Mouse (Mus musculus): Measurements from ENCODE around the gene Mtus2. TPM values are rescaled to one million over a fixed set of nuclear protein-coding genes. Genes with fewer than 3 reads are reported as not detected.
"Not testable (repeated sequence)": the region's sequence is repeated elsewhere in the genome, so short reads cannot be mapped to it uniquely, and the experiment has no call there.

Mtus2 gene
- polyA plus RNA-seq, 1 experiment from 2014 or later: 7.4 TPM

DNA sequence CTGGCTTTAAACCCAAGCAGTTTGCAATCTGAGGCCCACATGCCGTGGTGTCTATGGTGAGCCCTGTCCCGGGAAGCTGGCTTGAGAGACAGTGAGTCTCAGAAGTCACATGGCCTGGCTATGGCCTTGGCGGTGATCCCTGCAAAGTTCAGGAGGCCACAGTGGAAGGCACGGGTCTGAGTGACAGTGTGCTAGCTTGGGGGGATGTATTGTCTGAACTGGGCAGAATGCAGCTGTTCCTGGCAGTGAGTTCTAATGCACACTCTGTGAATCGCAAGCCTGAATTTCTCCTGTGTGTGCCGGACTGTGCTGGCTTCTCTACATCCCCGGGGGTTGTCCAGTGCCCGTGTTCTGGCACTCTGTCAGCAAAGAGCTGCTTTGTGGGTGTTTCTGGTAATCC lies 202.2 kb downstream of the Mtus2 start:
- no peaks in the 10 kb centered on the region for H3K4me1 ChIP-seq (ENCODE audit: control insufficient read depth, insufficient read depth, low read length)
- no peak overlapping the region for H3K4me3 ChIP-seq (ENCODE audit: low read depth, low read length)
- WGBS: 41% methylated on average over 8 of the region's 8 CpGs
- ATAC-seq (ENCODE audit: low read depth) (no peak), DNase-seq (ENCODE audit: low spot score) (no peak)
- no peaks in the 10 kb centered on the region for H3K27me3 ChIP-seq (replicated peaks; ENCODE audit: control insufficient read depth, insufficient read depth, low read length)
- no peak overlapping the region for H3K27ac ChIP-seq (replicated peaks; ENCODE audit: low read depth, low read length)
- H3K9me3 ChIP-seq (ENCODE audit: control insufficient read depth, low read length): no peaks in the 10 kb centered on the region
- no peak overlapping the region for H3K9ac ChIP-seq (ENCODE audit: low read depth, low read length)
- no peak overlapping the region for H3K4me2 ChIP-seq (ENCODE audit: low read depth, low read length)
- H3K36me3 ChIP-seq (ENCODE audit: control insufficient read depth, insufficient read depth, low read length): no peaks in the 10 kb centered on the region

DNA sequence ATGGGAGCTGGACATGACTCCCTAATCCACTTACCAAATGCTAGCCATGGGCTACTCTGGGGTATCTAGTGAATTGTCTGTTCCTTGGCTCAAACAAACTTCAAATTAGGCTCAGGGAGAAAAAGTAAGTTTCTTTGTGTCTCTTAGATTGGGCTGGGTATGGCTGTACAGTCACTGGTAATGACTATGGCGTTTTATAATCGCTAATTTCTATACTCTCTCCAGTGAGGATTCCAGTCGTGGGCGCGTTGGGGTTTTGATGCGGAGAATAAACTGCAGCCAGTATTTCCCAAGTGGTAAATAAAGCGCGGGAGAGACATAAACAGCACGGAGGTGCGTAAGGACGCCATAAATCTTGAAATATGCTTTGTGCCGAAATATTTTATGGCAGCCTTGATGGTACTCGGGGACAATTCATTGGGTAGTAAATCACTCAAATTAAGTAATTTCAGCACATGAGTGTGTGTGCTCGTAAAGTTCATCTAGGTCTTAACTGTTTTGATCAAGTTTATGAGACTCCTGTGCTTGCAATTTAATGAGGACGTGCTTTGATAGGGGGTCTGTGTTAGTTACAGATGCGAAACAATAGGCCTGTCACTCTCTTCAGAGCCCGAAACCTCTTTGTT lies 203.5 kb downstream of the Mtus2 start:
- no peak overlapping the region for H3K4me2 ChIP-seq (ENCODE audit: low read depth, low read length)
- H3K36me3 ChIP-seq (ENCODE audit: control insufficient read depth, insufficient read depth, low read length): no peaks in the 10 kb centered on the region
- H3K9me3 ChIP-seq (ENCODE audit: control insufficient read depth, low read length): no peaks in the 10 kb centered on the region
- H3K27me3 ChIP-seq (replicated peaks; ENCODE audit: control insufficient read depth, insufficient read depth, low read length): no peaks in the 10 kb centered on the region
- H3K9ac ChIP-seq (ENCODE audit: low read depth, low read length): no peak overlapping the region
- 95% methylated on average over 17 of the region's 17 CpGs for WGBS
- no peak overlapping the region for H3K4me3 ChIP-seq (ENCODE audit: low read depth, low read length)
- H3K4me1 ChIP-seq (ENCODE audit: control insufficient read depth, insufficient read depth, low read length): no peaks in the 10 kb centered on the region
- no peak overlapping the region for H3K27ac ChIP-seq (replicated peaks; ENCODE audit: low read depth, low read length)
- no peak for ATAC-seq (ENCODE audit: low read depth)
- DNase-seq (ENCODE audit: low spot score): no peak

DNA sequence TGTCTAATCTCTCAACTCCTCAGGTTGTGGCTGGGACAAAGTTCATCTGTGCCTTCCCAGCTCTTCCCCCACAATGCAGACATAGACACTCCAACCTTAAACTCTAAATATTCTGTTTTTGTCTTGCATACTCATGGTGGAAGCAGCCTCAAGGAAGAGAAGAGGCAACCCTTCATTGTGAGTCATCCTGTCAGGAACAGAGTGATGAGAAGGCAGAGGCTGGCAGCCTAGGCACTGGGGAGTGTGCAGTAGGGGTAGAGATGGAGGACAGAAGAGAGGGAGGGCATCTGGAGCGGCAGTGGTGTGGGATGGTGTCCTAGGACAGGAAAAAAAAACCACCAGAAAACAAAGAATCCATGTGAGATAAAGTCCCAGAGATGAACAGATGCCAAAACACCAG lies 208.0 kb downstream of the Mtus2 start:
- DNase-seq (ENCODE audit: low spot score) (no peak), ATAC-seq (ENCODE audit: low read depth) (no peak)
- H3K27me3 ChIP-seq (replicated peaks; ENCODE audit: control insufficient read depth, insufficient read depth, low read length): no peaks in the 10 kb centered on the region
- 86% methylated on average over 1 of the region's 1 CpGs for WGBS
- H3K36me3 ChIP-seq (ENCODE audit: control insufficient read depth, insufficient read depth, low read length): no peaks in the 10 kb centered on the region
- H3K27ac ChIP-seq (replicated peaks; ENCODE audit: low read depth, low read length): no peak overlapping the region
- no peak overlapping the region for H3K4me2 ChIP-seq (ENCODE audit: low read depth, low read length)
- no peak overlapping the region for H3K4me3 ChIP-seq (ENCODE audit: low read depth, low read length)
- H3K9ac ChIP-seq (ENCODE audit: low read depth, low read length): no peak overlapping the region
- no peaks in the 10 kb centered on the region for H3K4me1 ChIP-seq (ENCODE audit: control insufficient read depth, insufficient read depth, low read length)
- H3K9me3 ChIP-seq (ENCODE audit: control insufficient read depth, low read length): no peaks in the 10 kb centered on the region

DNA sequence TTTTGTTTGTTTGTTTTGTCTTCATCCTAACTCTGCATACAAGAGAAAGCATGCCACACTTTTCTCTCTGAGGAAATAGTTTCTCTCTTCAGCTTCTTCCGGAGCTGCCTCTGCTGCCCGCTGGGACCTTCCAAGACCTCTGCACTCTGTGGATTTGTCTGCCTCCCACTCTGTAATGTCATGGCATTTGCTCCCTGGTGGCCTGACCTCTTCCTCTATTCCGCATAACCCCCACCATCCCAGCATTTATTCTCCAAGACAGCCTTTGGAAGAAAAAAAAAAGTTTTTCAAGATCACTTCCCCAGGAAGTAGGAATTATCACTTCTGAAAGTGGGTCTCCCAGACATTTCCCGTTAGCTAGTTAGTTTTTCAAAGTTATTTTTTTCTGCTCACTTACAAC lies 218.0 kb downstream of the Mtus2 start:
- Histone ChIP-seq H3K4me1 (ENCODE audit: control insufficient read depth, insufficient read depth, low read length) (no peaks in the 10 kb centered on the region), H3K4me3 (ENCODE audit: low read depth, low read length) (no peak overlapping the region), H3K27me3 (replicated peaks; ENCODE audit: control insufficient read depth, insufficient read depth, low read length) (no peaks in the 10 kb centered on the region), H3K9ac (ENCODE audit: low read depth, low read length) (no peak overlapping the region), H3K27ac (replicated peaks; ENCODE audit: low read depth, low read length) (no peak overlapping the region), H3K36me3 (ENCODE audit: control insufficient read depth, insufficient read depth, low read length) (no peaks in the 10 kb centered on the region), H3K4me2 (ENCODE audit: low read depth, low read length) (no peak overlapping the region), H3K9me3 (ENCODE audit: control insufficient read depth, low read length) (peaks cover 5% of the 10 kb centered on the region; the same call in 1 of the 2 replicates)
- no peak for ATAC-seq (ENCODE audit: low read depth)
- DNase-seq (ENCODE audit: low spot score): no peak
- 28% methylated on average over 4 of the region's 4 CpGs for WGBS

DNA sequence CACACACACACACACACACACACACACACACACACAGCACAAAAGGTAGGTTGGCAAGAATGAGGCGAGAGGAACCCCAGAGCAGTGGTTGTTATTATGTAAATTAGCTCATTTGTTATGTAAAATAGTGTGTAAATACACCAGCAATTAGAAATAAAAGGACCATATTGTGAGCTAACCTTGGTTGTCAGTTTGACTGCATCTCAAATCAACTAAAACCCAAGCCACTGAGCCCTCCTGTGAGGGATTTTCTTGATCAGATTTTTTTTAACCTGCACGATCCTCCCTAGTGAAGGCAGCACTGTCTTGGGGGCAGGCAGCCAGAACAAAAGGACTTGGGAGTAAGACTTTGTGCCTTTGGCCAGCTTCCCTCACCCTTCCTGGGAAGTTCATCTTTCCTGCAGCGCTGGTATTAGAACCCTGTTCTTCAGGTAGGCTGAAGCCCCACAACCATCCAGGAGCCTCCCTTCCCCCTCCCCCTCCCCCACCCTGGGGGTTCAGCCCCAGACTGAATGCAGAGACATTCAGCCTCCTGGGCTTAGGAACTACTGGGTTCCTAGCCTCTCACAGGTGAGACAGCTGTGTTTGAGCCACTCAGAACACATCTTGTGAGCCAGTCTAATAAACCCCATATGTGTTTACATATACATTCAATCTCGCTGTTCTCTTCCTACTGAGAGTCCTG lies 218.8 kb downstream of the Mtus2 start:
- no peak overlapping the region for H3K4me2 ChIP-seq (ENCODE audit: low read depth, low read length)
- no peak for ATAC-seq (ENCODE audit: low read depth)
- H3K9ac ChIP-seq (ENCODE audit: low read depth, low read length): no peak overlapping the region
- no peak overlapping the region for H3K4me3 ChIP-seq (ENCODE audit: low read depth, low read length)
- no peaks in the 10 kb centered on the region for H3K27me3 ChIP-seq (replicated peaks; ENCODE audit: control insufficient read depth, insufficient read depth, low read length)
- H3K36me3 ChIP-seq (ENCODE audit: control insufficient read depth, insufficient read depth, low read length): no peaks in the 10 kb centered on the region
- 52% methylated on average over 4 of the region's 4 CpGs for WGBS
- H3K27ac ChIP-seq (replicated peaks; ENCODE audit: low read depth, low read length): no peak overlapping the region
- DNase-seq (ENCODE audit: low spot score): no peak
- H3K4me1 ChIP-seq (ENCODE audit: control insufficient read depth, insufficient read depth, low read length): no peaks in the 10 kb centered on the region
- H3K9me3 ChIP-seq (ENCODE audit: control insufficient read depth, low read length): peaks cover 5% of the 10 kb centered on the region; the same call in 1 of the 2 replicates

DNA sequence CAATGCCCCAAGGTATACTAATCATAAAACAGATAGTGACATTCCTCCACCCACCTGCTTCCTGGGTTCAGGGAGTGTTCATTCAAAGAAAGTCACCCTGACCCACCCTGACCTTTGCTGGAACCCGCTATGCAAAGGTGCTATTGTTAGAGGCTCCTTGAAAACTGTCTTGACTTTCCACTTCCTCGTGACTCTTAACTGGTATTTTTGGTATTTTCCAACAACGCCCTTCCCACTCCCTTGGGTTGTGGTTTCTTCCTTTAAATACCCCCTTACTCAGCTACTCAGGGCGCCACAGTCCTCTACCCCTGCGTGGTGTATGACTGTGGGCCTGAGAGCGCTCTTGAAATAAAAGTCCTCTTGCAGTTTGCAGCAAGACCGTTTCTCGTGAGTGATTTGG lies 219.4 kb downstream of the Mtus2 start:
- H3K4me3 ChIP-seq (ENCODE audit: low read depth, low read length); H3K4me2 ChIP-seq (ENCODE audit: low read depth, low read length); H3K27me3 ChIP-seq (replicated peaks; ENCODE audit: control insufficient read depth, insufficient read depth, low read length); H3K4me1 ChIP-seq (ENCODE audit: control insufficient read depth, insufficient read depth, low read length); H3K36me3 ChIP-seq (ENCODE audit: control insufficient read depth, insufficient read depth, low read length); DNase-seq (ENCODE audit: low spot score); H3K9ac ChIP-seq (ENCODE audit: low read depth, low read length); ATAC-seq (ENCODE audit: low read depth); H3K27ac ChIP-seq (replicated peaks; ENCODE audit: low read depth, low read length); H3K9me3 ChIP-seq (ENCODE audit: control insufficient read depth, low read length): not testable (repeated sequence)
- 85% methylated on average over 8 of the region's 8 CpGs for WGBS

DNA sequence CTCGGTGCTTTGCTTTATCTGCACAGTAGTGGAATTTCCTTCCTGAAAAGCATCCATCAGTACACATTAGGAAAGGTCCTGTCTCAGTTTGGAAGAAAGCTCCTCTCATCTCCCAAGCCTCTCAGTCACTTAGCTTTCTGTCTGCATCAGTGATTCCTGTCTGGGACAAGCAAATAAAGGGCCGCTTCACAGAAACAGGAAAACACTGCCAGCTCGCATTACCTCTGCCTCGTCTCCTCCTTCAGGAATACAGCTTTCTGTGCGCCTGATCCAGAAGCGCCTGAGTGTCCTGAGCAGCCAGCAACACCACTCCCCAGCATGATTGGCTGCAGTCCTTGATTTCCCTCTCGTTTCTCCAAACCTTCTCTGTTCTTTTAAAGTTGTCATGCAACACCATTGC lies 222.1 kb downstream of the Mtus2 start:
- Histone ChIP-seq H3K9me3 (ENCODE audit: control insufficient read depth, low read length) (peaks cover 5% of the 10 kb centered on the region; the same call in 1 of the 2 replicates), H3K9ac (ENCODE audit: low read depth, low read length) (no peak overlapping the region), H3K36me3 (ENCODE audit: control insufficient read depth, insufficient read depth, low read length) (no peaks in the 10 kb centered on the region), H3K4me2 (ENCODE audit: low read depth, low read length) (no peak overlapping the region), H3K27me3 (replicated peaks; ENCODE audit: control insufficient read depth, insufficient read depth, low read length) (no peaks in the 10 kb centered on the region), H3K4me3 (ENCODE audit: low read depth, low read length) (no peak overlapping the region), H3K4me1 (ENCODE audit: control insufficient read depth, insufficient read depth, low read length) (no peaks in the 10 kb centered on the region), H3K27ac (replicated peaks; ENCODE audit: low read depth, low read length) (no peak overlapping the region)
- peak; percentile 53 for DNase-seq (ENCODE audit: low spot score)
- WGBS: 49% methylated on average over 7 of the region's 7 CpGs
- peak; percentile 32; the same call in 1 of the 2 replicates for ATAC-seq (ENCODE audit: low read depth)

DNA sequence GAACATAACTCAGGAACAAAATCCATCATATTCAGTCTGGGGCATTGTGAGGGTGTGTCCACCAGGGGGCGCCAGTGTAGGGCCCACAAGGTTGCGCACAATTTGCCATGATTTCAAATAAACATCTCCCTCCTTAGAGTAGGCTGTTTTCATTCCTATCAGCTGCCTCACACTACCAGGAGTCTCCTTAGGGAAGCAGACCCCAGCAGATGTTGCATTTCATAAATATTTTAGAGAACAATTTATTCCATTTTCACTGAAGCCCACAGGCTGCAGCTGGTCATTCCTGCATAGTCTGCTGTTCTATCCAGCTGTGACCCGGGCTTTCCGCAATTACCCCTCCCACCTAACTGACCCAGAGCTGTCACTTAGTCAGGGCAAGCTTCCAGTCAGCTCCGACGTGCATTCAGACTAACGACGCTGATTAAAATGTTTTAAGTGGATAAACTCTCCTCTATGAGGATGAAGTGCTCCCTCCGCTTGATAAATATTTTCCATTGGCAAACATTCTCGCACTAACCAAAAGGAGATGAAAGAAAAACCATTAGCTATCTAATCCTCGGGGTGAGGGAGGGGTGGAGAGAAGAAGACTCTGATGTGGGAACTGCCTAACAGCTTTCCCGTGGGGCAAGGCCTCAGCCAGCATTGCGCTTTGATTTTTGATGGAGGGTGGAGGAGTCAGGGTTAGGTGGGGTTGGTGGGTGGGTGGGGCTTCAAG lies 223.6 kb downstream of the Mtus2 start:
- H3K27me3 ChIP-seq (replicated peaks; ENCODE audit: control insufficient read depth, insufficient read depth, low read length): no peaks in the 10 kb centered on the region
- ATAC-seq (ENCODE audit: low read depth) (peak; percentile 86; the same call in 1 of the 2 replicates), DNase-seq (ENCODE audit: low spot score) (peak; percentile 72)
- H3K4me2 ChIP-seq (ENCODE audit: low read depth, low read length): no peak overlapping the region
- no peaks in the 10 kb centered on the region for H3K36me3 ChIP-seq (ENCODE audit: control insufficient read depth, insufficient read depth, low read length)
- no peak overlapping the region for H3K4me3 ChIP-seq (ENCODE audit: low read depth, low read length)
- no peak overlapping the region for H3K9ac ChIP-seq (ENCODE audit: low read depth, low read length)
- no peaks in the 10 kb centered on the region for H3K4me1 ChIP-seq (ENCODE audit: control insufficient read depth, insufficient read depth, low read length)
- H3K27ac ChIP-seq (replicated peaks; ENCODE audit: low read depth, low read length): no peak overlapping the region; the same call in 1 of the 2 replicates
- peaks cover 9% of the 10 kb centered on the region for H3K9me3 ChIP-seq (ENCODE audit: control insufficient read depth, low read length)
- 17% methylated on average over 13 of the region's 13 CpGs for WGBS
